Mouse (Mus musculus) brain, adult 2 months (tissue): ENCODE data around the gene Astn1.

Experiments used
- DNase-seq: peaks from one replicate; pipeline ENCODE4 v3.0.0; 2011; ENCODE audit warnings: low read depth, low spot score

Astn1 gene

DNA sequence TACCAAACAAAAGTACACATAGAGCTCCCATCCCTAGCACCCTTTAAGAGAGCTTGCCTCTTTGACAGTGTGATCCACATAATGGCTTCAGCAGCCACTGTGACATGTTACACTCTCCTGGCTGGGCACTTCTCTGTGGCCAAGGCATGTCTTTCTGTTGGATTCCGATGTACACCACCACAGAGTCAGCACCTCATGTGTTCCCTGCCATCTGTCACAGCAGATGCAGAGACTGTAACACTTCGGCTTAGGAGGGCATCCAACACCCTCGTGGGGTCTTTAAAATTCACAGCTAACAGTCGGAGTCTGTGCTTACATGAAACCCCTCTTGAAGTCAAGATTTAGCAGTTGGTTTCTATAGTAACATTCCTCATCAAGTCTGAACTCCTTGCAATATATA lies 154.5 kb downstream of the Astn1 start:
- DNase-seq = no peak

DNA sequence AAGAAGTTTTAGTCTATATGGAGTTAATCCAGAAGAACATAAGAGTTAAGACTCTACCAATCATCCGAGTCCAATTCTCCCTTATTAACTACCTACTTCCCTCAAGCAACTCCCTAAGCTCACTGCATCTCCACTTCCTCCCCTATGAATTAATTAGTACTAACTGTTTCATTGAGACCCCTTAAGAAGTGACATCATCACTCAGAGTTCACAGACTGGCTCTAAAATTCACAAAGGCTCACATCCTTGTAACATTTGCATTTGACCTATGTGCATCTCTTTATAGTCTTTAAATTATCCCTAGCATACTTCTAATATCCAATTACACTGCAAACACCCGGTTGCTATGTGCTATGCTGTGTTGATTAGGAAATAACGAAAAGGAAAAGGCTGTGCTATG lies 174.1 kb downstream of the Astn1 start:
- no peak for DNase-seq

DNA sequence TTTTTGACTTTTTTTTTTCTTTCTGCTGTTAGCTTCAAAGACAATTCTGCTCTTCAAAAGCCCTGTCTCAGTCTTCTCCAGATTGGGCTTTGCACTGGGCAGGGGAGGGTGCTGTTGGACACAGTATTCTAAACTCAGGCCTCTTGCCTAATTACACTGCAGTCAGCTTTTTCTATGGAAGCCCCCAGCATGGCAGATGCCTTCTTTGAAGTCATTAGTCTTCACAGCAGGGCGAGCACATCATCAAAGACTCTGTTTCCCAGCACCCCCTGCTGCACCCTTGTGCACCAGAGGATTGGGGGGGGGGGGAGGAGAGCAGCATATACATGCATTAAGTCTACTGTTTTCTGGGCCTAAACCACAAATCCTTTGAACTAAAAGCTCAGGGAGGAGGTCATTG lies 174.8 kb downstream of the Astn1 start:
- no peak for DNase-seq

DNA sequence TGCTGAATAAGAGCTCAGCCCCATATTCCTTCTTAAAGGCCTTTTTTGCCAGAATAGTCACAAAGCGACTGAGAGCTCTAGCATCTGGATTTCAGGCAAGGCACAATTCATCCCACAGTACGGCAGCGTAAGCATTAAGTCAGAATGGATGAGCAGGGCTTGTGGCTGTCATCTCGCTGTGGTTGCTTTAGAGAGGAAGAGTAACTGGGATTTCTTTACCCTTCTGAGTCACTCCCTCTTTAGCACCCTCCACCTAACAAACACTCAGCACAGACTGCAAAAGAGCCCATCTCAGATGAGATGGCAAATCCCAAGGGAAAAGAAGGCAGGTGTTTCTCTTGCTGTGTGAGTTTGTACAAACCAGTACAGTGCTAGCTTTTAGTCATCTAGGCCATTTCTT lies 183.0 kb downstream of the Astn1 start:
- peak; percentile 80 for DNase-seq

DNA sequence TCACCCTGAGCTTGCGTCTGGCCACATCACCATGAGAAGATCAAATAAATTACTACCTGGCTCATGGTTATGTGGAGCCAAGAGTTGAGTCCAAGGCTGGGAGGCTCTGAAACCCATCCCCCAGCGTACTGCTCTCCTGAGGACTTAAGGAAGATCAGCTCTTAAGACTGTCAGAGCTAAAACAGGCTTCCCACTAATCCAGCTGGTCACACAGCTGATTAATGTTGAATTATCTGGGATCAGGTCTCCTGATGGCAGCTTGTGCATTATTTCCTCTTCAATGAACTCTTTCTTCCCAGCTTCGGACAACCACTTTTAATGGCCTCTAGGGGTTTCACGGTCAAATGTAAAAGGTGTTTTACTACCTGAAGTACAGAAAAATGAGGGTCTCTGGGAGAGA lies 184.4 kb downstream of the Astn1 start:
- no peak for DNase-seq

DNA sequence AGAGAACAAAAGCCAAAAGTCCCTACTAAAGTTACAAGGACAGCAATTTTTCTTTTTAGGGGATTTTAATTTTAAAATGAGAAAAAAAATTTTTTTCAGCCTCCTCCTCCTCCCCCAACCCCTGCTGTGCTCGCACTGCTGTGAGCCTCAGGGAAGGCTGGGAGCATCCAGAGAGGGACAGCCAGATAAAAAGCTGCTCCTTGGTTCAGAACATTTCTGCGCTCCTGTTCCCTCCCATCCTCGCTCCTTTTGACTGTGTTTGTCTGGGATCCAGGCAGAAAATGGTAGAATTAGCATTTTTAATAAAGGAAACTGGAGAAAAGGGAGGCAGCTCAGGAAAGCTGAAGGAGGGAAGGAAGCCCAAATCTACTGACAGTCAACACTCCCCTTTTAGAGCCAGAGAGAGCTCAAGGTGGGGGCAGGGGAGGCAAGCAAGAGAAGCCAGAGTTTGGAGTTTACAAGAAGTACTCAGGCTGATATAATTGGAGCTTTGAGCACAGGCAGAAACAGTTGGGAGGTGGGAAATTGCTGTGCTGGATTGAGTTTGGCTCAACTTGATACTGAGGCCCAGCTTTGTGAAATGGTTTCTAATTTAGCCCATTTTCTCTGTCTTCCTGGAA lies 185.6 kb downstream of the Astn1 start:
- peak; percentile 88 for DNase-seq

DNA sequence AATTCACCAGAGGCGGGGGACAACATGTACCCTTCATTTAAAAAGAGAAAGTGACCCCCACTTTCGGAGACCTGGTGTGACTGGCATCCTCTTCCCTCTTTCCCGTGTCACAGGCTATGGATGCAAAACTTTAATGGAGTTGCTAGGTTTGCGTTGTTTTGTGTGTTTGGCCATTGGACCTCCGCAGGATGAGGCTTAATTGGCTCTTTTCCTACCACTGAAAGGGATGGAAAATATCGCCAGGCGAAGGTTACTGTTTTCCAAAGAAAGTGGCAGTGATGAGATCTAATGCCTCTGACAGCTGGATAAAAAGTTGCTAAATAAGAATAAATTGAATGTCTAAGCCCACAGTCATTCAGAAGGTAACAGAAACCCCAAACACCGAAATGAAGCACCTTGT lies 186.2 kb downstream of the Astn1 start:
- no peak for DNase-seq

DNA sequence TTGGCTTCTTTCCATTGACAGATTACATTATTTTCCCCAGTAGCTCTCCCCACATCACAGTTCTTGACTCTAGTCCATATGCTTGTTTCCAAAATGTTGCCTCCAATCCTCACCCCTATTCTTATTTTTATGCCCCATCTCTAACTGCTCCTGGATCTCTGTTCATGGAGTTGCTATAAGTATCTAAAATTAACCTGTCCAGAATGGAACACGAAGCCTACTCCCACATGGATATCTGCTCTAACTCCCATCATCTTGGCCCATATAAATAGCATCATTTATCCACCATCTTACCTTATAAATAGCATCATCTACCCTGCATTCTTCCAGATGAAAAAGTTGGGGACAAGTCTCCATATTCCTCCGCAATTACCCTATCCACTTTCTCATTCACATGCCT lies 187.5 kb downstream of the Astn1 start:
- peak; percentile 61 for DNase-seq

DNA sequence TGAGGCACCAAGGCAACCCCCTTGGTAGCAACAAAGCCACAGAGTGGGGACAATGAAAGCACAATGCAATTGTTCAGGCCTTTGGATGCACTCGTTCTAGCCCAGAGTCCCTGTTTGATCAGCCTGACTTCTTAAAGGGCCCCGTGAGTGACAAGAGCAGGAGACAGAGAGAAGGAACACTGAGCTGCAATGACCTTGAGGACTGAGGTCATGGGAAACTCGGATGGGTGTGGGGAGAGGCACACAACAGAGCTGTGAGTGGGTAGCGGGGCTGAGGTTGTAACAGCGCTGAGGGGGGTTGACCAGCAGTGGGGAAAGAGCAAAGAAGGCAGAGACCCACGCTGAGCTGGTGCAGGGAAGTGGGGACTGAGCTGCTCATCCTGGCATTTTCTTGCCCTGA lies 189.9 kb downstream of the Astn1 start:
- no peak for DNase-seq

DNA sequence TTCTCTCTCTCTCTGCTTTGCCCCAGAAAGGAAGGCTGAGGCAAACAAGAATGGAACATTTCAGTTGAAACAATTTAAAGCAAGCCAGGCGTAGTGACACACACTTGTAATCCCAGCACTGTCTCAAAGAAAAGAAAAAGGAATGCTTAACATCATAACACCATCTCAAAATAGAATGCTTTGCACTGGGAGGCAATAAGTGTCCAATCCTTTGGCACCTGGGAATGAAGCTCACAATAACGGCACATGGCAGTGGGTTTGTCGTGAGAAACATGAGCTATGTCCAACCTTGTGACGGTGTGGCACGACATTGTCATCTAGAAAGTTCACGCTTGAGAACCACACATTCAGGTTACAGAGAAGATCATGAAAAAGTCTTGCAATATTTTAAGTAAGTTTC lies 191.3 kb downstream of the Astn1 start:
- DNase-seq = peak; percentile 64

DNA sequence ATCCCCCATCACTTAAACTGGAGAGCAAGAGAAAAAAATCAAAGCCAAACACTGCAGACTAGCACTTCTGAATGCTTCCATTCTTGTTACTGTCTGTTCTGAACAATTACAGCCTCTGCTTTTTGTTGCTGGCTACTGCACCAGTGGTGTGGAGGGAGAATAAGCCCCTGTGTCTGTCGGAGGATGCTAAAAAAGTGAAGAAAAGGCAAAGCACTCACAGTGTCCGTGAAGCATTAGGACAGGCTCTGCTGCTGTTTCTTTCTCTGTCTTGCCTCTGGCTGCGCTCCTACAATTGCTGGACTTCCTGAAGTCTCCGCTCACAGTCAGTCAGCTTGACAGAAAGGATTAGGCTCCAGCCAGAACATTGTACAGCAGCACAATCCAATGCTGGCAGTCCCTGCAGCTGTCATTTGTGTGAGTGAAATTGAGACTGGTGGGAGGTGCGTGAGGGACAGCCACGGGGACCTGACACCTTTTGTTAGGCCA lies 192.0 kb downstream of the Astn1 start:
- DNase-seq = peak; percentile 49

DNA sequence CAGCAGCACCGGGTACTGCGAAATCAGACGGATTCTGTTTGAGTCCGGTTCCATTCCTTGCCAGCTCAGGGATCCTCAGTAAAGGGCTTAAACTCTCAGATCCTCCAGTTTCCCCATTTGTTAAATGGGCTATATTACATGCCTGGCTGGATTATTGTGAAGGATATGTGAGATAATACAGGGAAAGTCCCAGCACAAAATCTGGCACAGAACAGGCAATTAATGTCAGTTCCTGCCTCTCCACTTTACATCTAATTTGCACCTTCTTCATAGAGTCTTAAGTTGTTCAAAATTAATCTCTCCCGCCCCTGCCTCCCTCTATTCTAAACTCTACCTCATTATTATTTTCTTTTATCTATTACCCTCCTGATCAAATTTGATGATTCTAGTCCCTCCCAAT lies 211.1 kb downstream of the Astn1 start:
- DNase-seq = peak; percentile 37

DNA sequence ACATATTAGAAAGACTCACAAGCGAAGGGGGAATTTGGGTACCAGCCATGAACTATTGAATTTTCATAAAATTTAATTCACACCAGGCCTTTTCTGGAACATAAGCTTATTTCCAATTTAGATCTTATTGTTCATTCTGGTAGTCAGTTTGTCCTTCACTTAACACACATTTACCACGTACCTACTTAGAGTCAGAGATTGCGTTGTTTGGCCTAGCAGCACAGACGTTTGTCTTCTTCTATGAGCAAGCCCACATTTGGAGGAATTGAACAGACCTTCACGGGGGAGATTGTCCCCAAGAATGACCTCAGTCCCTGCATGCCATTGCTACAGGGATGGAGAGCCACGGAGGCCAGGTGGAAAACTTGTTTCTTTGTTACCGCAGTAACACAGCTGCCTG lies 211.5 kb downstream of the Astn1 start:
- DNase-seq = no peak

DNA sequence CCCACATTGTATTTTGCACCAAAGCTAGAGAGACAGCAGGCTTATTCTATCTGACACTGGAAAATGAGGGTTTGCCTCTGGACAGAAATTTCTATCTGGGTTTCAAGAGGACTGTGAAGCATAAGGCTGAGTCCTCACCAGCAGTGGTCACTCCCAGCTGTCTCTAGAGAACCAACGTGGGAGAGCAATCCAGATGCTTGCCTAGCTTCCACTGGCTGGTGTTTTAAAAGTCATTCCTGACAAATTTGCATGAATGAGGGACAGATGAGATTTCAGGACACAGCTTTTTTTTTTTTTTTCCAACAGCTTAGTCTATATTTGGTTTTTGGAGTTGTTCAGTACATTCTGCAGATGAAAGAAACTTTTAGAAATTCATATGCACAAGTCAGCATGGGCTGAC lies 213.9 kb downstream of the Astn1 start:
- DNase-seq = peak; percentile 57

DNA sequence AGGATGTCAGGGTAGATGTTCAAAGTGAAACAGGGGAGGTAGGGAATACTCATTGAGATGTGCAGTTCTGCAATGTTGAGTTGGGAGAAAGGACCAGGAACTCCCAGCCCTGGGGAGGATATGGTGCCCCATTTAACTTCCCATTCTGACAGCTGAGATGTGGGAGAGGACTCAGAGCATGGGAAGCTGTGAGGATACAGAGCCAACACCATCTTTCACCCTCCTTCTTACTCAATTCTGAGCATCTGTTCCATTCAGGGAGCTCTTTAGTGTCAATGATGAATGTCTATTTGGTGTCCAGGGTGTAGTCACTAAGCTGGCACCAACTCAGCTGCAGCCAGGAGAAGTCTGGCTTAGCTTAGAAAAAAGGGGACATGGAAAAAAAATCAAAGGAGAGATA lies 219.7 kb downstream of the Astn1 start:
- DNase-seq = peak; percentile 90

DNA sequence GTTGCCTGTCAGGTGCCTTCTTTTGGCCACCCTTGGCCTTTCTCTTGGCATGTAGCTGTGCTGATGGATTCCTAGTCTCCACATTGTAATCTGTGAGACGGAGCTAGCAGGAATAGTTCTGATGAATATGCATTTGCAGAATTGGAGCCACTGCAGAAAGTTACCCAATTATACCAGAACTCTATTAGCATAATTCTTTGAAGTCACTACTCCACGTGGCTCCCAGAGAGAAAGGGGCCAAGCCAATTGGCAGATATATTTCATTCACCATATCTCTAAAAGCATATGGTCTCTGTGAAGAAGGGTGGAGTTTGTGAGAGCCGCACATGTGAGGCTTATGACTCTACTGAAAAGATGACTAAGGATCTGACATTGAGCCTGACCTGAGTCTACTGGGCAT lies 226.8 kb downstream of the Astn1 start:
- no peak for DNase-seq

DNA sequence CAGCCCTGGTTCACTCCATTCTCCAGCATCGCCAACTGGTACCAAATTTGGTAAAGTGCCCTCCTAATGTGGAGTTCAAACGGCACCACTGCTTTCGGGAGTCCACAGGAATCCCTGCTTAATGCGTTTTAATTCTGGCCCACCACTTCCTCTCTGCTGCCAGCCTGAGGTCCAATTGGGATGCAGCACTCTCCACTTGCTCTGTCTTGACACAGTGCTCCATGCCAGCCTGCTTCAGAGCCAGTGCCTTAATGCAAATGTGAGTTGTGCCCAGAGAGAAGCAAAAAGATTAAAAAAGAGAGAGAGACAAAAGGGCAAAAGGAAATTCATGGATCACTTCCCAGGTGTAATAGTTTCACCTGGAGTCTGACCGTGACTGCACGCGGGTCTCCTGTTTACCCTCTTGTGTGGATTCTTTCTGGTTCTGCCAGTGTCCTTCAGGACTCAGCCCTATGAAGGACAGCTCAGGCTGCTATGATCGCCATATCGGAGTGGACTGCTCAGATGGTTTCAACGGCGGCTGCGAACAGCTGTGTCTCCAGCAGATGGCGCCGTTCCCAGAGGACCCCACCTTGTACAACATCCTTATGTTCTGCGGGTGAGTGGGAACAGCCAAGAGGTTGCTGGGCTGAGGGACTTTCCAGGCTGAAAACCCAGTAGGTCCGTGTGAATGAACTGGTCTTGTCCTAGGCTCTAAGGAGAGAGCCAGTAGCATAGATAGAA lies 234.8 kb downstream of the Astn1 start:
- peak; percentile 50 for DNase-seq

DNA sequence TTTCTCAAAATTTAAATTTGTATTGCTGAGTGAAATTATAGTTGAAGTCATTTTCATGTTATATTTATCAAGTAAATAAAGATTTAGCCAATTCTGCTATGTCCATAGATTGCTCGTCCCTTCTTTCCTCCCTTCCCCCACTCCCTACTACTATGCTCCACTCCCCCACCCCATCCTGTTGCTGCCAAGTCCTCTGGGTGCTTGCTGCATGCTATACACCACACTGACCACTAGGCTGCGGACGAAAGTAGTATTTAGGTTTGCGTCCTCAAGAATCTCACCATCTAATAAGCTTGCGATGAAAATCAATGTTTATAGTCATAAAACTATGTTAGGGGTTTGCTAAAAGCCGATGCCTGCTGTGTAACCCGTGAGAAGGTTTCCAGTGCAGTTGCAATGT lies 235.9 kb downstream of the Astn1 start:
- no peak for DNase-seq

DNA sequence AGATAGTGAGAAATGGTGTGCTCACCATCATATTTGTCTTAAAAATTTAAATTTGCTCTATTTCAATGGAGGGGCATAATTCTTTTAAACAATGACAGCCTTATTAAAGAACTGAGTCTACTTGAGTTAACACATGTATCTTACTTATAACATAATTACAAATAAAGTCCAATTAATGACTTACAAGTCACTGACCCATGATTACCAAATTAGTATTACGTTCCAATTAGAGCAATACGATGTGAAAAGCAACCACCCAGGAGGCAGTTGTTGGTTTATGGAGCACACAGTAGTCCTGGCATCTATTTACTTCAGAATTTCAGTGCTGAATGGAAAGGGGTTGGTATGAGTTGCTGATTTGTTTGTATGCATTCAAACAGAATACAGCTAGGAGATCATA lies 237.4 kb downstream of the Astn1 start:
- no peak for DNase-seq

DNA sequence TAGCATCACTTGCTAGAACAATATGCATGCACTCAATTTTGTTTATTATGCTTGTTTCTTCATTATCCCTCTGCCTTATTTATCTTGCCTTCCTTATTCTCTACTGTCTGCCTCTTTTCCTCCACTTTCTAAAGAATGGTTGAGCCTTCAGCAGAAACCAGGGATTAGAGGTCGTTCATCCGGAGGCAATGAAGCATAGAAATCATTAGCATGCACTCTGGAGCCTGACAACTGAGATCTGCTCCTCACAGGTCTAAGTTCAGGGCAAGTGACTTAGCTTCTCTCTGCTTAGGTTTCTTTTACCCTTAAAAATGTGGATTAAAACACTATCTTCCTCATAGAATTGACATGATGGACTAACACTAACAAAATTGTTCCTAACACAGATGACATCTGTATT lies 241.0 kb downstream of the Astn1 start:
- DNase-seq = no peak

DNA sequence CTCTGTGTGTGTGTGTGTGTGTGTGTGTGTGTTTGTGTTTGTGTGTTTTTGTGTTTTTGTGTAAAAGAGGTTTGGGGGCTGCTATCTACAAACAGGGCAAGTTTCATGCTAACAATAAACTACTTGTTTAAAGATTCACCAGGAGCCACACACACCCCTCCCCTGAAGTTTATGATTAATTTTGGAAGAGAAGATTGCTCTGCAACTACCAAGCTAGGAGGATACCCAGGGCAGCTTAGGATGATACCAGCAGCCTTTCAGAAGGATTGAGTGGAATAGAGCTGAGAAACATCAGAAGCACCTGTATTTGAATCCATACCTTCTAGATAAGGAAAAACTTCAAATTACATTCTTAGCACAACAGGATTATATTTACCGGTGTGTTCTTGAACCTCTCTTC lies 242.1 kb downstream of the Astn1 start:
- DNase-seq = no peak

DNA sequence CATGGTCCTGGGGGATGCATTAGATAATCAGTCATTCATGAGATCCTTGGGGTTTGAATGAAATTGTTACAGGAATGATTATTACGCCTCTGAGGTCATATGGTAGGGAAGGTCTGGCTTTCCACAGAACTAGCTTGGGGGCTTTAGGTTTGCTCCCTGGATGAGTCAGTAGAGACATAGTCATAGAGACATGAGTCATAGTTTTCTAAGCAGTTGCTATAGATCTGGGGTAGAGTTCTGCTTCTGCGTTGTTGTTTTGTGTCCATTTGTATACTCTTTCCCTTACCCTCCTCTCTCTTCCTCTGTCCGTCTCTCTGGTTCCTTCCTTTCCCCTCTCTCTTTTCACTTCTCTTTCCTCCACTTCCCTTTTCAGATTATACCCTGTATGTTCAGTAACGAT lies 243.5 kb downstream of the Astn1 start:
- DNase-seq = peak; percentile 60

DNA sequence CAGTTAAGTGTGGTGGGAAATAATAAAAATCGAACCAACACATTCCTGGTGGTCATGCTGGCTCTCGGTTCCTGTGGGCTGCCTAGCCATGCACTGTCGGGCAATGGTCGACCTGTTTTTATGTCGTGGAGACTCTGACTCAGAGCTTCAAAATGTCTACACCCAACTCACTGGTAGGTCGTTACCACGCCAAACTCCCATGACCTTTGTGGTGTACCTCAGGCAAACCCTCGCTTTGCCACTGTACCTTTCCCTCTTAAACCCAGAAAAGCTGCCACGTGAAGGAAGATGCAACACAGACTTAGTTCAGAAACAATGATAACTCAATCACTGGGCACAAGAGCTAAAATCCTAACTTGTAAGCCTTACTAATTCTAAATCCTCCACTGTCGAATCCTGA lies 244.3 kb downstream of the Astn1 start:
- DNase-seq = no peak

DNA sequence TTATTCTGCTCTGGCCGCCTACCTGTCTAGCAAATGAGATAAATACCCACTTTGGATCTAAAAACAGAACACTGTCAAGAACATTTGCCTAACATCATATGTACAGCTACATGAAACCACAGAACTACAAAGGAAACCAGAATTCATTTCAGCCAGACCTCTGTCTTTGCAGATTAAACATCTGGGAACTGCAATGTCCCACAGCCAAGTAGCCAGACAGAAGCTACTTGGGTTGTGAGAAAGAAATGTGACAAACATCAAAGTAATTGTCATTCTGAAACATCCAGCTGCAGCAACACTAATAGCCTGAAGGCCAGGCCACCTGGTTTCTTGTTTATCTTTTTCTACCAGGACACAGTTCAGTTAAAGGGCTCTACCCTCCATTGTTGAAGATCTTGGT lies 245.1 kb downstream of the Astn1 start:
- no peak for DNase-seq
